Mouse (Mus musculus) embryonic fibroblast, embryonic 13.5 days (primary cell): Measurements from ENCODE around the gene Trib2. TPM values are rescaled to one million over a fixed set of nuclear protein-coding genes. Genes with fewer than 3 reads are reported as not detected.

Experiments
- H3K27ac ChIP-seq: 2 replicates; pipeline ENCODE4 v1.5.1; 2012; ENCODE audit warnings: low read length, control low read depth, inconsistent platforms; ENCODE audit not compliant: insufficient read depth
- H3K4me1 ChIP-seq: 2 replicates; pipeline ENCODE4 v1.6.1; 2011; ENCODE audit warnings: low read length; ENCODE audit not compliant: control insufficient read depth, insufficient read depth
- H3K4me3 ChIP-seq: 2 replicates; pipeline ENCODE4 v1.5.1; 2011; ENCODE audit warnings: mild to moderate bottlenecking, control low read depth, low read length; ENCODE audit not compliant: insufficient read depth
- CTCF ChIP-seq: IDR thresholded peaks from 2 replicates; pipeline ENCODE4 v1.5.1; 2011; ENCODE audit warnings: mild to moderate bottlenecking, control low read depth, low read length, moderate library complexity, borderline replicate concordance; ENCODE audit not compliant: insufficient read depth
- POLR2A ChIP-seq: IDR thresholded peaks from 2 replicates; pipeline ENCODE4 v1.6.1; 2011; ENCODE audit warnings: low read depth, mild to moderate bottlenecking, control low read depth, low read length, moderate library complexity
- polyA plus RNA-seq: library from polyadenylated mRNA; stranded (reverse); fragments of >200 nt; gene quantifications from 2 replicates; pipeline ENCODE4 v1.2.4, GENCODE M21; 2011; ENCODE audit warnings: low read depth; ENCODE audit not compliant: missing spikeins, insufficient read length

Gene Trib2
- polyA plus RNA-seq, 1 experiment: 30.2 TPM

DNA sequence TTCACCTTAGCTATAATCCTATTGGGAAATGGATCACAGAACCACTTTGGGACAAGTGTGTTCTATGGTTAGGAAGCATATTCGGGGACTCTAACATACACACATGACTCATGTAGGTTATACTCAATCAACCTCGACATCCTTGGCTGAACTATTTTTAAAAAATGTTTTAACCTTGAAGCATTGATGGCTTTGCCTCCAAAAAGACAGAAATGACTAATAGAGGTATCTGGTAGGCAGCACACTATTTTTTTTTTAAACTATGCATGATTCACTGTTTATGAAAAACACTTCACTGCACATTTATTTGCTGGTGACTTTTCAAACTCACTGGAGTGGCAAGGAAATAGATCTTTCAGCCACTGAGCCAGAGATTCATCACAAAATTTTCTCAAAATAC, 21.5 kb upstream of the Trib2 start:
- no peak overlapping the region for H3K4me3 ChIP-seq
- TF ChIP-seq POLR2A (no peak), CTCF (no peak)
- peak overlapping the region; percentile 2; the same call in 1 of the 2 replicates for H3K27ac ChIP-seq
- H3K4me1 ChIP-seq: peaks cover 11% of the 10 kb centered on the region

GRCm38 (mm10) chr12:15837566-15837965, 20.8 kb upstream of the Trib2 start:
- Histone ChIP-seq H3K4me3 (no peak overlapping the region), H3K27ac (no peak overlapping the region), H3K4me1 (peaks cover 15% of the 10 kb centered on the region)
- no peak for TF ChIP-seq CTCF
- no peak for TF ChIP-seq POLR2A

DNA sequence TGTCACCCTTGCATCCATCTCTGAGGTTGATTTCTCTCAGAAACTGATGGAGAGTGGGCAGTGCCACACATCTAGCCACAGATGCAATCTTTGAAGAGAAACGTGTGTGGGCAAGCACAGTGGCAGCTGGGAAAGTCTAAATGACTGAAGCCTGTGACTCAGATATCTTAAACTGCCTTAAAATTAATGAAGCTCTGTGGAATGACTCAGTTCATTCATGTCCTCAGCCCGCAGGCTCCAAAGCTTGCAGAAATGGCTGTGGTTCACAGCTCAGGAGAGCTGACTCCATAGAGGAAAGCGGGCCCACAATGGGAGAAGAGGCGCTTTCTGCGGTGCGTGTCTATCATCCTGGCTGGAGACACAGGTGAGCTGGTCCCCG, 15.9 kb upstream of the Trib2 start:
- no peak for TF ChIP-seq POLR2A
- Histone ChIP-seq H3K27ac (peak overlapping the region; percentile 94), H3K4me3 (no peak overlapping the region), H3K4me1 (peaks cover 18% of the 10 kb centered on the region)

DNA sequence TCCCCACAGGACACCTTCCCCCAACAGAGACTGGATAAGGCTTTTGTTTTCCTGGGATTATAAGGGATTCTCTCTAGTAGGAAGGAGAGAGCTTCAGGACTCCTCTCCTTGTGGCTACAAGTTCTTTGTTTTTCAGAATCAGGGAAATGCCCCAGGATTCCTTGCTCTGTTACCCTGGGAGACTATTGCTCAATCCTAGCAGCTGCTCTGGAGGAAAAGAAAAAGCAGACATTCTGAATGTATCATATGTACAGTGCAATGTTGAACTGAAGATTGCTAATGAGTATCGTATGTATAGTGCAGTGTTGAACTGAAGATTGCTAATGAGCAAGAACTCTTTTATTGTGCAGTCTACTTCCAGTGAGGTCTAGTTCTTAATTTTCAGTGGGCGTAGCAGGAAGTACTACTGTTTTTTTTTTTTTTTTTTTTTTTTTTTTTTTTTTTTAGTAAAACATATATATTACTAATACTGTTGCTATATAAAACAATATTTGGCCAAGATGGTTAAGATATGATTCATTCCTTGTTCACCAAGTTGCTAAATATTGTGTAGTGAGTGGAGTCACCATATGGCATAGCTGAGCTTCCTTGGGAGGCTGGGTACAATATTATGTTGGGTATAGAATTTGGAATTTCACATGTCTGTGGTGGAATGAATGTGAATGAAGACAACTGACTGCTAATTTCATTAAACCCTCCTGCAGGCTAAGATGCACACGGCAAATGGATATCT, 15.4 kb upstream of the Trib2 start:
- peak overlapping the region; percentile 94 for H3K27ac ChIP-seq
- no peak overlapping the region for H3K4me3 ChIP-seq
- H3K4me1 ChIP-seq: peaks cover 15% of the 10 kb centered on the region
- TF ChIP-seq POLR2A (no peak), CTCF (no peak)

DNA sequence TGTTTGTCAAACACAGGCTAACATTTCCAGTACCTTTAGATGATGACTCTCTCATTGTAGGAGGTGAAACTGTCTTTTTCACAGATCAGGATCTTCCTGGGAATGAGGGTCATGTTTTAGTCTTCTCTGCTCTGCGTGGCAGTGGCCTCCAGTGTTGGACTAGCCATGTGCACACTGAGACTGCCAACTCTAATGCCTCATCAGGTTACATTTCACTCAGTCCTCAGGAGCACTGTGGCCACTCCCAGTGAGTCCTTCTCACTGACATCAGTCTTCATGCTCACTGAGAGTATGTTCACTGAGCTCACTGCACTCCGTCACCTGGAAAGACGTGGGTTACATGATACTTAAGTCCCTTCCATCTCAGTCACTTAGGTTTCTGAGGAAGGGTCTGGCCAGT, 14.0 kb upstream of the Trib2 start:
- TF ChIP-seq CTCF: no peak
- no peak for TF ChIP-seq POLR2A
- Histone ChIP-seq H3K4me1 (peaks cover 15% of the 10 kb centered on the region), H3K4me3 (no peak overlapping the region), H3K27ac (no peak overlapping the region)

- TF ChIP-seq CTCF (no peak), POLR2A (no peak)
- Histone ChIP-seq H3K4me3 (no peak overlapping the region), H3K27ac (no peak overlapping the region), H3K4me1 (peaks cover 15% of the 10 kb centered on the region)
Measured at GRCm38 (mm10) chr12:15828815-15829398, 12.2 kb upstream of the Trib2 start.

GRCm38 (mm10) chr12:15821019-15821418, 4.3 kb upstream of the Trib2 start:
- H3K4me3 ChIP-seq: no peak overlapping the region
- no peak for TF ChIP-seq CTCF
- TF ChIP-seq POLR2A: no peak

GRCm38 (mm10) chr12:15817365-15817764, 643 bp upstream of the Trib2 start:
- Histone ChIP-seq H3K27ac (0 out of 2 replicates have a peak overlapping the region, but pooled peaks have one; percentile 5), H3K4me3 (peak overlapping the region; percentile 30), H3K4me1 (no peaks in the 10 kb centered on the region)
- TF ChIP-seq CTCF (no peak), POLR2A (no peak)

More at GRCm38 (mm10) chr12:15821019-15821418, 4.3 kb upstream of the Trib2 start:
- Histone ChIP-seq H3K27ac (no peak overlapping the region), H3K4me1 (no peaks in the 10 kb centered on the region)

DNA sequence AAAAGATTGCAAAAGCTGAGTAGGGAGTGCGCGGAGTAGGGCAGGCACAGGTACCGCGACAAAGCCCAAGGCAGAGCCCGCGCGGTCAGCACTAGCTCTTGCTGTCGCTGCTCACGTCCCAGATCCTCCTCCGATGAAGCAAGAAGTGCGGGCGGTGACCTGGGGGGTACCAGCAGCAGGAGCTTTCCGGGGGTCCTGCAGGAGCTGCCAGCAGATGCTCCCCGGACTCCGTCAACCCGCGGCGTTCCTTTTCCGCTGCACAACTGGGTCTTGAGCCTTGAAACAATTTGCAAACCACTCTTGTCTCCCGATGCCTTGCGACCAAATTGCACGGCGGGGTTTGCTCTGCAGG, 492 bp downstream of the Trib2 start:
- H3K4me3 ChIP-seq: peak overlapping the region; percentile 89
- peaks cover 5% of the 10 kb centered on the region for H3K4me1 ChIP-seq
- TF ChIP-seq CTCF (no peak), POLR2A (peak; percentile 60; the same call in 1 of the 2 replicates)
- peak overlapping the region; percentile 89 for H3K27ac ChIP-seq

GRCm38 (mm10) chr12:15815576-15816253, 1.0 kb downstream of the Trib2 start:
- TF ChIP-seq CTCF (no peak), POLR2A (no peak)
- H3K27ac ChIP-seq: peak overlapping the region; percentile 89
- peaks cover 8% of the 10 kb centered on the region for H3K4me1 ChIP-seq
- peak overlapping the region; percentile 89 for H3K4me3 ChIP-seq
